Mouse (Mus musculus) hindbrain, postnatal 0 days (tissue): ENCODE data around the gene 1700020A23Rik. TPM values are rescaled to one million over a fixed set of nuclear protein-coding genes. Genes with fewer than 3 reads are reported as not detected.

Experiments used
- ATAC-seq: fragments of 200-750 bp; cut with Nextera tagmentation; 2 replicates; pipeline ENCODE4 v1.8.0; 2017; ENCODE audit warnings: mild to moderate bottlenecking, moderate TSS enrichment, moderate library complexity
- DNase-seq: peaks from one replicate; pipeline ENCODE4 v3.0.0-alpha.2; 2015; ENCODE audit warnings: low spot score
- H3K27ac ChIP-seq: fragments of 300-500 bp; sonication (generic); 2 replicates; pipeline ENCODE4 v1.5.1; 2014; ENCODE audit warnings: mild to moderate bottlenecking
- H3K27me3 ChIP-seq: fragments of 300-500 bp; sonication (generic); 2 replicates; pipeline ENCODE4 v1.6.1; 2014; ENCODE audit warnings: low read length, mixed read lengths; ENCODE audit not compliant: insufficient read depth
- H3K36me3 ChIP-seq: fragments of 300-500 bp; sonication (generic); 2 replicates; pipeline ENCODE4 v1.6.1; 2014; ENCODE audit warnings: low read length, mixed read lengths; ENCODE audit not compliant: insufficient read depth
- H3K4me1 ChIP-seq: fragments of 300-500 bp; sonication (generic); 2 replicates; pipeline ENCODE4 v1.6.1; 2014; ENCODE audit warnings: antibody characterized with exemption, low read length, mixed read lengths; ENCODE audit not compliant: insufficient read depth
- H3K4me2 ChIP-seq: fragments of 300-500 bp; sonication (generic); 2 replicates; pipeline ENCODE4 v1.6.1; 2014; ENCODE audit warnings: low read depth, mild to moderate bottlenecking, low read length, moderate library complexity, mixed read lengths
- H3K4me3 ChIP-seq: fragments of 300-500 bp; sonication (generic); 2 replicates; pipeline ENCODE4 v1.5.1; 2014; ENCODE audit warnings: low read length
- H3K9ac ChIP-seq: fragments of 300-500 bp; sonication (generic); replicated peaks from 2 replicates; pipeline ENCODE4 v1.6.1; 2014; ENCODE audit warnings: mild to moderate bottlenecking, low read length, moderate library complexity, mixed read lengths
- H3K9me3 ChIP-seq: fragments of 300-500 bp; sonication (generic); 2 replicates; pipeline ENCODE4 v1.6.1; 2016; ENCODE audit warnings: low read length, mixed read lengths
- CTCF ChIP-seq: IDR thresholded peaks from 2 replicates; pipeline ENCODE4 v1.5.1; 2016; ENCODE audit warnings: antibody characterized with exemption, control low read depth, low read depth
- WGBS: fragments of 180-500 bp; shearing (Covaris S2); extraction: QIAGEN DNeasy Blood & Tissue Kit; methylation state at CpG from one replicate; pipeline ENCODE4 v1.1.7; 2014; 5-methylcytosine and 5-hydroxymethylcytosine counted together
- polyA plus RNA-seq: library from polyadenylated mRNA; unstranded; fragments of >200 nt; fragmentation: Nextera tagmentation; extraction: Ambion mirVana; gene quantifications from 2 replicates; pipeline ENCODE4 v1.2.1, GENCODE M21; 2015
- total RNA-seq: library from RNA; depleted of rRNA; stranded (reverse); fragments of >200 nt; gene quantifications from 2 replicates; pipeline ENCODE4 v1.2.3, GENCODE M21; 2014

Gene 1700020A23Rik
- total and polyA plus RNA-seq, 2 experiments from 2014 or later, result 0.49 TPM; not detected in 1

- Histone ChIP-seq H3K4me1 (no peaks in the 10 kb centered on the region), H3K36me3 (no peaks in the 10 kb centered on the region), H3K27me3 (no peaks in the 10 kb centered on the region), H3K9me3 (no peaks in the 10 kb centered on the region), H3K4me3 (no peak overlapping the region), H3K9ac (no peak overlapping the region), H3K27ac (no peak overlapping the region), H3K4me2 (no peak overlapping the region)
- no peak for TF ChIP-seq CTCF
- WGBS, result 63% methylated on average over 4 of the region's 4 CpGs
- ATAC-seq (no peak), DNase-seq (no peak)
These were observed 30.1 kb upstream of the 1700020A23Rik start for GRCm38 (mm10) chr2:130374951-130375350.

- Histone ChIP-seq H3K4me1 (no peaks in the 10 kb centered on the region), H3K9ac (no peak overlapping the region), H3K27me3 (no peaks in the 10 kb centered on the region), H3K4me2 (no peak overlapping the region), H3K4me3 (no peak overlapping the region), H3K27ac (no peak overlapping the region), H3K9me3 (no peaks in the 10 kb centered on the region), H3K36me3 (no peaks in the 10 kb centered on the region)
- no peak for ATAC-seq
- no peak for DNase-seq
- WGBS, result 51% methylated on average over 3 of the region's 3 CpGs
- TF ChIP-seq CTCF, result no peak
These were observed 21.9 kb upstream of the 1700020A23Rik start for GRCm38 (mm10) chr2:130383205-130383604.

- Histone ChIP-seq H3K36me3 (no peaks in the 10 kb centered on the region), H3K9me3 (no peaks in the 10 kb centered on the region), H3K4me2 (no peak overlapping the region), H3K27ac (no peak overlapping the region), H3K27me3 (no peaks in the 10 kb centered on the region), H3K4me1 (no peaks in the 10 kb centered on the region), H3K4me3 (no peak overlapping the region), H3K9ac (no peak overlapping the region)
- DNase-seq, result no peak
- TF ChIP-seq CTCF, result no peak
- ATAC-seq, result no peak
- WGBS, result 63% methylated on average over 6 of the region's 6 CpGs
These were observed 21.2 kb upstream of the 1700020A23Rik start for GRCm38 (mm10) chr2:130383895-130384294.

- 85% methylated on average over 1 of the region's 1 CpGs for WGBS
- no peak overlapping the region for H3K9ac ChIP-seq
- ATAC-seq (no peak), DNase-seq (no peak)
- H3K4me3 ChIP-seq, result no peak overlapping the region
- no peaks in the 10 kb centered on the region for H3K9me3 ChIP-seq
- no peaks in the 10 kb centered on the region for H3K4me1 ChIP-seq
- no peak overlapping the region for H3K27ac ChIP-seq
- no peak for TF ChIP-seq CTCF
- no peaks in the 10 kb centered on the region for H3K27me3 ChIP-seq
- 0 out of 2 replicates have a peak, but pooled peaks cover 1% of the 10 kb centered on the region for H3K36me3 ChIP-seq
- H3K4me2 ChIP-seq, result no peak overlapping the region
These were observed 18.8 kb upstream of the 1700020A23Rik start for GRCm38 (mm10) chr2:130386212-130386611.

GRCm38 (mm10) chr2:130388796-130389195 is 16.3 kb upstream of the 1700020A23Rik start:
- no peak for ATAC-seq

GRCm38 (mm10) chr2:130390993-130391625 is 13.9 kb upstream of the 1700020A23Rik start:
- Histone ChIP-seq H3K27ac (no peak overlapping the region), H3K4me2 (no peak overlapping the region), H3K4me1 (no peaks in the 10 kb centered on the region), H3K4me3 (no peak overlapping the region), H3K36me3 (peaks cover 10% of the 10 kb centered on the region; the same call in 1 of the 2 replicates), H3K9me3 (no peaks in the 10 kb centered on the region), H3K27me3 (no peaks in the 10 kb centered on the region), H3K9ac (no peak overlapping the region)
- DNase-seq (no peak), ATAC-seq (no peak)
- no peak for TF ChIP-seq CTCF
- 86% methylated on average over 11 of the region's 11 CpGs for WGBS

More at GRCm38 (mm10) chr2:130388796-130389195, 16.3 kb upstream of the 1700020A23Rik start:
- DNase-seq, result no peak
- peak; percentile 61 for TF ChIP-seq CTCF
- no peaks in the 10 kb centered on the region for H3K9me3 ChIP-seq
- peaks cover 10% of the 10 kb centered on the region; the same call in 1 of the 2 replicates for H3K36me3 ChIP-seq
- H3K4me3 ChIP-seq, result no peak overlapping the region
- H3K9ac ChIP-seq, result no peak overlapping the region
- no peaks in the 10 kb centered on the region for H3K4me1 ChIP-seq
- no peak overlapping the region for H3K27ac ChIP-seq
- WGBS, result 66% methylated on average over 2 of the region's 2 CpGs
- H3K4me2 ChIP-seq, result no peak overlapping the region
- H3K27me3 ChIP-seq, result no peaks in the 10 kb centered on the region

GRCm38 (mm10) chr2:130392836-130393235 is 12.2 kb upstream of the 1700020A23Rik start:
- WGBS, result 89% methylated on average over 3 of the region's 3 CpGs
- no peak overlapping the region for H3K9ac ChIP-seq
- H3K4me2 ChIP-seq, result no peak overlapping the region
- TF ChIP-seq CTCF, result no peak
- H3K4me1 ChIP-seq, result peaks cover under 1% of the 10 kb centered on the region; the same call in 1 of the 2 replicates
- no peak for ATAC-seq
- no peaks in the 10 kb centered on the region for H3K27me3 ChIP-seq
- no peak overlapping the region for H3K27ac ChIP-seq
- no peak overlapping the region for H3K4me3 ChIP-seq
- peaks cover 10% of the 10 kb centered on the region; the same call in 1 of the 2 replicates for H3K36me3 ChIP-seq
- DNase-seq, result no peak
- no peaks in the 10 kb centered on the region for H3K9me3 ChIP-seq
